Mouse (Mus musculus): ENCODE results near the gene Chmp1a.

DNA sequence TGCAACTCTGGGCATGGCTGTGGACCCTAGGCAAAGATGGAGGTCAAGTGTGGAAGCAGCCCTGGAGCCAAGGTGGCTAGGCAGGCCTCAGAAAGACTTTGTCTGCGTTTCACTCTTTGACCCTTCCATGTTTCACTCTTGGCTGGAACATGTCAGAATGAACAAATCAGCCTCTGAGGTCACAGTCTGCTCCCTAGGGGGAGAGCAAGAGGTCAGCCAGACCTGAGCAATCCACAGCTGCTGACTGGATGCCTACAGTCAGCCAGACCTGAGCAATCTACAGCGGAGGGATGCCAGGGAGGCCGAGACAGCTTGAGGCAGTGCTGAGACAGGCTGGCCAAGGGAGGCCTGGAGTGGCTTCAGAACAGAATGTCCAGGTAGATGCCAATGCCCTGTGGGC, 31.2 kb downstream of the Chmp1a start:
- TF ChIP-seq CTCF (conservative IDR thresholded peaks at IDR 0.05 in 1 of 2, IDR thresholded peaks at IDR 0.05 in 1 of 2; ENCODE audit: low read depth in 2 of 2, low read length in 2 of 2) (no peak; a peak in 1 of 4 replicates), USF1 (IDR thresholded peaks at IDR 0.05; ENCODE audit: low read depth, low read length) (no peak), MAZ (IDR thresholded peaks at IDR 0.05; ENCODE audit: low read depth, low read length) (no peak), PAX5 (IDR thresholded peaks at IDR 0.05; ENCODE audit: low read length) (no peak), POLR2AphosphoS2 (IDR thresholded peaks at IDR 0.05; ENCODE audit: low read depth, low read length) (no peak), HCFC1 (IDR thresholded peaks at IDR 0.05; ENCODE audit: low read depth, low read length) (peak; percentile 81), USF2 (conservative IDR thresholded peaks at IDR 0.05; ENCODE audit: low read depth, low read length) (no peak), TBP (conservative IDR thresholded peaks at IDR 0.05; ENCODE audit: low read depth, low read length) (peak; percentile 87), BHLHE40 (IDR thresholded peaks at IDR 0.05; ENCODE audit: low read depth, low read length) (0 out of 2 replicates have a peak, but pooled peaks have one; percentile 12), POLR2A (IDR thresholded peaks at IDR 0.05; ENCODE audit: low read depth, low read length) (peak; percentile 37)
